Mouse (Mus musculus) embryonic fibroblast, embryonic 13.5 days (primary cell): Measurements from ENCODE around the gene Arvcf.

Experiments used
- CTCF ChIP-seq: IDR thresholded peaks from 2 replicates; pipeline ENCODE4 v1.5.1; 2011; ENCODE audit warnings: mild to moderate bottlenecking, control low read depth, low read length, moderate library complexity, borderline replicate concordance; ENCODE audit not compliant: insufficient read depth
- POLR2A ChIP-seq: IDR thresholded peaks from 2 replicates; pipeline ENCODE4 v1.6.1; 2011; ENCODE audit warnings: low read depth, mild to moderate bottlenecking, control low read depth, low read length, moderate library complexity

DNA sequence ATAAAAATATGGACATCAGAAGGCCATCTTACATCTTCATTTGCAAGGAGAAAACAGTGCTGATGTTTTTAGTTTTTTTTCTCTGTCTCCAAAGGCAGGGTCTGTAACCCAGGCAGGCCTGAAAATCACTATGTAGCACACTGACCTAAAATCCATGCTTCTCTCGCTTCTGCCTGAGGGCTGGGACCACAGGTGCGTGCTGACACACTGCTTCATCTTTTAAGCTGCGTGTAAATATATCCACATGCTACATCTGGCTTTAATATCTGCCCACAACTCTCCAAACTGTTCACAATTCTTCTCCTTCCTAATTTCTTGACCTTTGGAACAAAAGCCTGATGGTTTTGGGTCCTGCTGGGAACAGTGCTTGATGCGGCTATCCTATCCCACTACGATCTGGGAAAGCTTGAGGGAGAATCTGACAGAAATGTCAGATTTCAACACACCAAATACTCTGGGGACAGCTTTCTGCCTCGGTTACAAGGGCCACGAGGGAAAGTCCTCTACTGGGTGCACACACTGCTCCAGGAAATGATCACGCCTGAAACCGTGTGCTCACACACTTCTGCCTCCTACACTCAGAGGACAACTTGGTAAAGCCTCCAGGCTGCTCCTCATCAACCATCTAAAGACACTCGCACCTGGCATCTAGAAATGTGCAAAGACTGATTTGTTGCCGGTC lies 76.5 kb downstream of the Arvcf start:
- TF ChIP-seq POLR2A: no peak
- TF ChIP-seq CTCF: no peak
